Comparison of ENCODE assay signal across 8 mouse cellular contexts in genomic region chr19:29562603-29563002, GRCm38 (mm10).
"Had no signal": no experiment of that assay in that cellular context is flagged by ENCODE, and none has a peak within 500 bp of the region (broad histone marks: within the 10 kb centered on the region; RNA-seq: fewer than 3 reads in every experiment).

No protein-coding gene starts in this region.

- H3K9me3 ChIP-seq: intestine, embryonic 15.5 days; kidney, embryonic 15.5 days; limb, embryonic 15.5 days; midbrain, embryonic 13.5 days; stomach, embryonic 15.5 days had no signal

- H3K4me2 ChIP-seq: intestine, embryonic 15.5 days; kidney, embryonic 15.5 days; limb, embryonic 15.5 days; midbrain, embryonic 13.5 days; stomach, embryonic 15.5 days had no signal

- DNase-seq: kidney, adult 18-20 months; right cerebral cortex, postnatal 14 days; thymus, postnatal 36 days had no signal

- H3K27me3 ChIP-seq: intestine, embryonic 15.5 days; kidney, embryonic 15.5 days; limb, embryonic 15.5 days; midbrain, embryonic 13.5 days; stomach, embryonic 15.5 days had no signal

- H3K4me1 ChIP-seq: intestine, embryonic 15.5 days; kidney, embryonic 15.5 days; limb, embryonic 15.5 days; midbrain, embryonic 13.5 days; stomach, embryonic 15.5 days had no signal

- H3K9ac ChIP-seq: intestine, embryonic 15.5 days; kidney, embryonic 15.5 days; limb, embryonic 15.5 days; midbrain, embryonic 13.5 days; stomach, embryonic 15.5 days had no signal

- H3K4me3 ChIP-seq: intestine, embryonic 15.5 days; kidney, embryonic 15.5 days; limb, embryonic 15.5 days; midbrain, embryonic 13.5 days; stomach, embryonic 15.5 days had no signal

- H3K27ac ChIP-seq: intestine, embryonic 15.5 days; kidney, embryonic 15.5 days; limb, embryonic 15.5 days; midbrain, embryonic 13.5 days; stomach, embryonic 15.5 days had no signal

- H3K36me3 ChIP-seq: intestine, embryonic 15.5 days had no signal
